Mouse (Mus musculus): ENCODE results near the gene Zfhx3.

Gene Zfhx3

GRCm38 (mm10) chr8:108887890-108888289, 945.4 kb downstream of the Zfhx3 start:
- DNase-seq (ENCODE audit: low read depth, low spot score): no peak

GRCm38 (mm10) chr8:108888924-108889323, 946.5 kb downstream of the Zfhx3 start:
- DNase-seq (ENCODE audit: low read depth, low spot score): no peak

- no peak for DNase-seq (ENCODE audit: low read depth, low spot score)
Measured at GRCm38 (mm10) chr8:108889406-108889805, 947.0 kb downstream of the Zfhx3 start.

- DNase-seq (ENCODE audit: low read depth, low spot score): no peak
Measured at GRCm38 (mm10) chr8:108894287-108894686, 951.8 kb downstream of the Zfhx3 start.

GRCm38 (mm10) chr8:108896468-108897346, 954.3 kb downstream of the Zfhx3 start:
- peak; percentile 34 for DNase-seq (ENCODE audit: low read depth, low spot score)

- no peak for DNase-seq (ENCODE audit: low read depth, low spot score)
Measured at GRCm38 (mm10) chr8:108897347-108898100, 955.1 kb downstream of the Zfhx3 start.

GRCm38 (mm10) chr8:108899251-108899771, 956.9 kb downstream of the Zfhx3 start:
- DNase-seq (ENCODE audit: low read depth, low spot score): no peak

GRCm38 (mm10) chr8:108900541-108900940, 958.1 kb downstream of the Zfhx3 start:
- no peak for DNase-seq (ENCODE audit: low read depth, low spot score)

GRCm38 (mm10) chr8:108901208-108901607, 958.8 kb downstream of the Zfhx3 start:
- DNase-seq (ENCODE audit: low read depth, low spot score): no peak

- no peak for DNase-seq (ENCODE audit: low read depth, low spot score)
Measured at GRCm38 (mm10) chr8:108903550-108903949, 961.1 kb downstream of the Zfhx3 start.

- no peak for DNase-seq (ENCODE audit: low read depth, low spot score)
Measured at GRCm38 (mm10) chr8:108904288-108904971, 962.0 kb downstream of the Zfhx3 start.

- no peak for DNase-seq (ENCODE audit: low read depth, low spot score)
Measured at GRCm38 (mm10) chr8:108908066-108908465, 965.6 kb downstream of the Zfhx3 start.

- DNase-seq (ENCODE audit: low read depth, low spot score): no peak
Measured at GRCm38 (mm10) chr8:108908540-108908939, 966.1 kb downstream of the Zfhx3 start.

- no peak for DNase-seq (ENCODE audit: low read depth, low spot score)
Measured at GRCm38 (mm10) chr8:108909035-108909434, 966.6 kb downstream of the Zfhx3 start.

- no peak for DNase-seq (ENCODE audit: low read depth, low spot score)
Measured at GRCm38 (mm10) chr8:108909455-108909854, 967.0 kb downstream of the Zfhx3 start.

- no peak for DNase-seq (ENCODE audit: low read depth, low spot score)
Measured at GRCm38 (mm10) chr8:108910843-108911242, 968.4 kb downstream of the Zfhx3 start.

- peak; percentile 33 for DNase-seq (ENCODE audit: low read depth, low spot score)
Measured at GRCm38 (mm10) chr8:108911511-108911910, 969.1 kb downstream of the Zfhx3 start.

- DNase-seq (ENCODE audit: low read depth, low spot score): no peak
Measured at GRCm38 (mm10) chr8:108912998-108913397, 970.6 kb downstream of the Zfhx3 start.

GRCm38 (mm10) chr8:108915425-108915824, 973.0 kb downstream of the Zfhx3 start:
- no peak for DNase-seq (ENCODE audit: low read depth, low spot score)

- no peak for DNase-seq (ENCODE audit: low read depth, low spot score)
Measured at GRCm38 (mm10) chr8:108915876-108916275, 973.4 kb downstream of the Zfhx3 start.

GRCm38 (mm10) chr8:108920151-108920550, 977.7 kb downstream of the Zfhx3 start:
- no peak for DNase-seq (ENCODE audit: low read depth, low spot score)

- no peak for DNase-seq (ENCODE audit: low read depth, low spot score)
Measured at GRCm38 (mm10) chr8:108923161-108923560, 980.7 kb downstream of the Zfhx3 start.

Measured in retina, adult 2 months (tissue).